Mouse (Mus musculus) E14TG2a.4 (cell line): ENCODE data around the gene Snapin.

Experiments
- CTCF ChIP-seq: conservative IDR thresholded peaks from 2 replicates; pipeline ENCODE4 v1.5.1; 2014; ENCODE audit warnings: low read length
- NANOG ChIP-seq: IDR thresholded peaks from 2 replicates; pipeline ENCODE4 v1.6.1; 2014; ENCODE audit warnings: borderline replicate concordance, low read length, mixed read lengths

- TF ChIP-seq CTCF: no peak
- TF ChIP-seq NANOG: no peak
These were observed 25.0 kb upstream of the Snapin start for GRCm38 (mm10) chr3:90515789-90516188.
